Comparison of ENCODE assay signal across 9 mouse cellular contexts in genomic region chr14:54617152-54617896, GRCm38 (mm10). TPM values are rescaled to one million over a fixed set of nuclear protein-coding genes. Genes with fewer than 3 reads are reported as not detected.
DNase-seq lines count a peak whose midpoint lies in the region; ATAC-seq and TF ChIP-seq lines count a peak whose summit lies in the region.
"Had no signal": no experiment of that assay in that cellular context is flagged by ENCODE, and none has a peak within 500 bp of the region (broad histone marks: within the 10 kb centered on the region; RNA-seq: fewer than 3 reads in every experiment).

No protein-coding gene starts in this region.

- peak; percentile 68 for ATAC-seq in hindbrain, embryonic 16.5 days

- H3K36me3 ChIP-seq in hindbrain, embryonic 16.5 days (ENCODE audit: control insufficient read depth, insufficient read depth, low read length) = peaks cover 12% of the 10 kb centered on the region
- peaks cover 42% of the 10 kb centered on the region for H3K36me3 ChIP-seq in midbrain, embryonic 10.5 days

- H3K9ac ChIP-seq in hindbrain, embryonic 16.5 days (ENCODE audit: low read depth, low read length) = peak overlapping the region; percentile 70

- peaks cover 1% of the 10 kb centered on the region; the same call in 1 of the 2 replicates for H3K4me1 ChIP-seq in cortical plate, adult 2 months (ENCODE audit: control insufficient read depth, insufficient read depth, low read length)
- H3K4me1 ChIP-seq in hindbrain, embryonic 16.5 days (ENCODE audit: control insufficient read depth, insufficient read depth, low read depth, low read length) = peaks cover 11% of the 10 kb centered on the region
- H3K4me1 ChIP-seq in midbrain, embryonic 10.5 days = peaks cover 14% of the 10 kb centered on the region

- peak overlapping the region; percentile 77 for H3K4me2 ChIP-seq in hindbrain, embryonic 16.5 days (ENCODE audit: low read length)

- peak overlapping the region; percentile 67 for H3K4me3 ChIP-seq in cortical plate, adult 2 months (ENCODE audit: insufficient read depth, low read length)
- H3K4me3 ChIP-seq in hindbrain, embryonic 16.5 days (ENCODE audit: low read length) = peak overlapping the region; percentile 56
- peak overlapping the region; percentile 91 for H3K4me3 ChIP-seq in midbrain, embryonic 10.5 days

- WGBS in hindbrain, embryonic 16.5 days = 2% methylated on average over 38 of the region's 38 CpGs
- WGBS in midbrain, embryonic 10.5 days = 2% methylated on average over 38 of the region's 38 CpGs

- peak; percentile 54 to 55 for DNase-seq in cerebellum, postnatal 10 days
- DNase-seq in cerebellum, adult 18-20 months = no peak
- DNase-seq in 3T3-L1 (ENCODE audit: low read depth, low spot score) = peak; percentile 52
- DNase-seq in midbrain, embryonic 10.5 days (ENCODE audit: low spot score) = peak; percentile 62
- DNase-seq in right cerebral cortex, adult 2 months (ENCODE audit: low spot score in 2 of 2) = no peak
- no peak for DNase-seq in testis, postnatal 14 days (ENCODE audit: low spot score)

- H3K27me3 ChIP-seq in hindbrain, embryonic 16.5 days (replicated peaks; ENCODE audit: control insufficient read depth, insufficient read depth, low read length) = no peaks in the 10 kb centered on the region
- no peaks in the 10 kb centered on the region for H3K27me3 ChIP-seq in midbrain, embryonic 10.5 days (ENCODE audit: low read depth, poor library complexity, severe bottlenecking)
- H3K27me3 ChIP-seq: Patski had no signal

- no peak for TF ChIP-seq POLR2A in cortical plate, adult 2 months (IDR thresholded peaks at IDR 0.05; ENCODE audit: extremely low read depth, insufficient read depth, low read length)

- H3K9me3 ChIP-seq in hindbrain, embryonic 16.5 days (ENCODE audit: control insufficient read depth, low read length) = no peaks in the 10 kb centered on the region
- H3K9me3 ChIP-seq in midbrain, embryonic 10.5 days (replicated peaks) = no peaks in the 10 kb centered on the region

- TF ChIP-seq CTCF in cortical plate, adult 2 months (IDR thresholded peaks at IDR 0.05; ENCODE audit: extremely low read depth, insufficient read depth, low read length) = no peak

- H3K27ac ChIP-seq in cortical plate, adult 2 months (ENCODE audit: insufficient read depth, low read length) = peak overlapping the region; percentile 55; the same call in 1 of the 2 replicates
- H3K27ac ChIP-seq in hindbrain, embryonic 16.5 days (ENCODE audit: low read depth, low read length) = peak overlapping the region; percentile 73
- H3K27ac ChIP-seq in midbrain, embryonic 10.5 days (replicated peaks) = peak overlapping the region; percentile 95

RNA-seq across cellular contexts. Expression of gene Psmb5, which starts 0.5 kb away (rescaled TPM):
- 181 and 197 TPM in 2 replicates for polyA plus RNA-seq in cortical plate, adult 2 months (2012; rRNA removed)
- 445 and 467 TPM in 2 replicates for polyA plus RNA-seq in hindbrain, embryonic 16.5 days (2015; fragmentation: Nextera tagmentation; extraction: Ambion mirVana)
- 470 and 478 TPM in 2 replicates for polyA plus RNA-seq in midbrain, embryonic 10.5 days (2016; fragmentation: Nextera tagmentation; extraction: Ambion mirVana)

RNA-seq across cellular contexts. Expression of gene Psmb11, which starts 3.9 kb away (rescaled TPM):
- 0.17 and 0.23 TPM in 2 replicates for polyA plus RNA-seq in cortical plate, adult 2 months (2012; rRNA removed)
- polyA plus RNA-seq in hindbrain, embryonic 16.5 days (2015; fragmentation: Nextera tagmentation; extraction: Ambion mirVana) = 0.16 and 0.37 TPM in 2 replicates
- polyA plus RNA-seq in midbrain, embryonic 10.5 days (2016; fragmentation: Nextera tagmentation; extraction: Ambion mirVana) = 0.06 and 0.12 TPM in 2 replicates

RNA-seq across cellular contexts. Expression of gene 4931414P19Rik, which starts 11.5 kb away (rescaled TPM):
- polyA plus RNA-seq in cortical plate, adult 2 months (2012; rRNA removed) = 5.2 and 5.8 TPM in 2 replicates
- polyA plus RNA-seq in hindbrain, embryonic 16.5 days (2015; fragmentation: Nextera tagmentation; extraction: Ambion mirVana) = 5.4 and 5.5 TPM in 2 replicates
- 10.7 and 11.0 TPM in 2 replicates for polyA plus RNA-seq in midbrain, embryonic 10.5 days (2016; fragmentation: Nextera tagmentation; extraction: Ambion mirVana)

RNA-seq across cellular contexts. Expression of gene Gm17606, which starts 23.4 kb away (rescaled TPM):
- not detected in 2 replicates for polyA plus RNA-seq in cortical plate, adult 2 months (2012; rRNA removed)
- polyA plus RNA-seq in hindbrain, embryonic 16.5 days (2015; fragmentation: Nextera tagmentation; extraction: Ambion mirVana) = not detected in 2 replicates
- not detected in 2 replicates for polyA plus RNA-seq in midbrain, embryonic 10.5 days (2016; fragmentation: Nextera tagmentation; extraction: Ambion mirVana)
- polyA plus RNA-seq: Patski had no signal

RNA-seq across cellular contexts. Expression of gene Cdh24, which starts 23.8 kb away (rescaled TPM):
- 13.3 and 18.6 TPM in 2 replicates for polyA plus RNA-seq in cortical plate, adult 2 months (2012; rRNA removed)
- polyA plus RNA-seq in hindbrain, embryonic 16.5 days (2015; fragmentation: Nextera tagmentation; extraction: Ambion mirVana) = 9.5 and 10.3 TPM in 2 replicates
- 4.1 and 4.6 TPM in 2 replicates for polyA plus RNA-seq in midbrain, embryonic 10.5 days (2016; fragmentation: Nextera tagmentation; extraction: Ambion mirVana)

Comparison
In these comparisons a context has a peak if more than half of its experiments do, and no peak if none do; other contexts are left out.
1. DNase-seq: peak in cerebellum, postnatal 10 days (2 of 2), 3T3-L1 (single experiment) and midbrain, embryonic 10.5 days (single experiment); none in cerebellum, adult 18-20 months (0 of 2), right cerebral cortex, adult 2 months (0 of 2) and testis, postnatal 14 days (single experiment).
2. Peak in every context shown above with its lines, with median percentiles within 50 percentile points of each other: H3K27ac ChIP-seq and H3K4me3 ChIP-seq.